Mouse (Mus musculus): ENCODE measurements at regions not wholly inside any gene's neighbourhood (a gene's known extent, or its start where the extent isn't known, plus 50 kb on each side); places are given as distances from the start of the nearest gene placed in this dataset.

- DNase-seq, result peak; percentile 20
Observed at GRCm38 (mm10) chr12:70675846-70676245, 149.5 kb upstream of the Frmd6 start.

DNA sequence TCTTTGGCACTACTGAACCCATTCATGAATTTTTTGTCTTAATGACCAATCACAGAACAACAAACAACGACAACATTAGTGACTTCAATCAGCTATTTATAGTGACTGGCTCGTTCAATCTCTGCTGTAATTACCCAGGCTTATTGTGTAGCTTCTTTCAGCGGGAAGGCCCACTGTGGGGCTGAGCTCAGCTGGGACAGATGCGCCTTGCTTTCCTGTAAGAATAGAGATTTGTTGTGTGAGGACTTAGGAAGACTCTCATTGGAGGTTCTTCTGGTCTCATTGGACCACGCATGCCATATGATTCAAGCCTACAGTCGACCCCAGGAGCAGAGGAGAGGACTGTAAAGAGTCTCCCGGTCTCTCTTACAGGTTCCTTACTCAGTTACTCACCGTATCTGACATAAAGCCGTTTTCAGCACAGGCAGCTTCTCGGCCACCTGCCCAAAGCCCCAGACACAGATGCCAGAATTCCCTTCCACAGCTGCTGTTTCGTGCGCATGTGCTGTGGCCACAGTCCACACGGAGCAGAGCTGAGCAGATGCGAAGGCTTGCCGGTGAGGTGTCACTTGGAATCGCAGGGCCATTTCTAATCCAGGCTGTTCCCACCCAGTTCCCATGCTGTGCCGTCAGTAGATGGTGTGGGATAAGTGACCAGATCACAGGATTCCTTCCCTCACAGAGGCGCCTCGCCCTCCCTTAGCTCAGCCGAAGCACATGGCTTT lies 145.5 kb upstream of the Frmd6 start:
- peak; percentile 70 for DNase-seq

GRCm38 (mm10) chr12:70681407-70681990 lies 143.8 kb upstream of the Frmd6 start:
- DNase-seq, result no peak

DNA sequence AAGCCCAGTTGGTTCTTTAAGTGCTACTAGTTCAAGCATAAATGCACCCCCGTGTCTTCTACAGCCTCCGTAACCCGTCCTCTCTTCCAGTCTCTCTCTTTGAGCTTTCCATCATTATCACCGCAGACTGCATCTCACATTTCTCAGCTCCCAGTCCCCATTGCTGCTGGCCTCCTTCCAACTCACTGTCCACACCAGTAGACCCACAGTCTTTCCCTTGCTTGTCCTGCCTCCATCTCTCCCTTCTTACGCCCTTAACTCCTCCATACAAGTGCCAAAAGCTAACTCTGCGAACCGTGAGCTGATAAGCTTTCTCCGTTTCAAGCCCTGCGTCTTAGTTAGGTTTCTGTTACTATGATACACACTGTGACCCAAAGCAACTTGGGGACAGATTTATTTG lies 141.0 kb upstream of the Frmd6 start:
- DNase-seq, result no peak

DNA sequence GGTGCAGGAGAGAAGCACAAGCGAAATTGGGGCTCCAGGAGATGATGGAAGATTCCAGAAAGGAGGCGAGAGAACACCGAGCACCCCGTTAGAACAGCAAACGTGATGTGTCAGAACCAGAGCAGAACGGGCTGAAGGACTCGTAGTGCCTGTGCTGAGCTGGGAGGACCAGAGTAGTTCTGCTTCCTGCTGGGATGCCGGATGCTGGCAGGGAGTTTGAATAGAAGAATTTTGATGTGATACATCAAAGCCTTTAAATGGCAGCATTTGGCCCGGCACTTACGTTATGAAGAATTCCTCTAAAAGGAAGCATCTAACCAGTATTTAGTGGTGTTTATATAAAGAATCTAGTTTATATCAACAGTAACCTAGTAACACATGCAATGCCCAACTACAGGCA lies 139.9 kb upstream of the Frmd6 start:
- DNase-seq, result no peak

GRCm38 (mm10) chr12:70686337-70686736 lies 139.0 kb upstream of the Frmd6 start:
- no peak for DNase-seq

GRCm38 (mm10) chr12:70686971-70687370 lies 138.3 kb upstream of the Frmd6 start:
- DNase-seq, result no peak

GRCm38 (mm10) chr12:70695162-70695561 lies 130.2 kb upstream of the Frmd6 start:
- DNase-seq, result peak; percentile 16

GRCm38 (mm10) chr12:70696256-70696655 lies 129.1 kb upstream of the Frmd6 start:
- no peak for DNase-seq

GRCm38 (mm10) chr12:70698466-70698865 lies 126.8 kb upstream of the Frmd6 start:
- no peak for DNase-seq

- no peak for DNase-seq
Observed at GRCm38 (mm10) chr12:70702473-70702872, 122.8 kb upstream of the Frmd6 start.

GRCm38 (mm10) chr12:70706806-70707628 lies 118.3 kb upstream of the Frmd6 start:
- no peak for DNase-seq

DNA sequence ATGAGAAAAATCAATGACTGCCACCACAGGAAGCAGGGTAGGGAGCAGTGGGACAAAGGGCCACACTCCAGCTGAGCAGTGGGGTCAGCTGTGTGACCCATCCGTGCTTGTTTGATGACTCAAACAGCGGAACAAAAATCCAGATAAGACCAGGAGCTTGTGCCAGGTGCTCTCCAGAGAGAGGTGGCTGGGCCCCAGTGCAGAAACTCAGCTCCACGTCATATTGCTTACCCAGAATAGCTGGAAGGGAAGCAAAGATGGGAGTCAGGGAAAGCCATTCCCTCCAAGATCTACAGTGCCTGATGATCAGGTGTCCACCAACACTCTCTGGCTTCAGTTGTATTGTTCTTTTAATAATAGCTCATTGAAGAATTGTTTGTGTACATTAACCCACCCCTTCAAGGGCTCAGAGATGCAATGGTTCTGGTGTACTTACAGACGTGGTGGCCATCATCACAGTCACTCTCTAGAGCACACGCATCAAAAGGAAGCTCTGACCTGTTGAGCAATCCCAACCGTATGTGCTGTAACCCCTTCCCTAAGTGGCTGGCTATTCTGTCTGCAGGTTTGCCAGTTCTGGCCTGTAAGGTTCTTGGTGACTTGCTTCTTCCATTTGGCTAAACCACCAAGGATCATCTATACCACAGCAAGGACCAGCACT lies 117.6 kb upstream of the Frmd6 start:
- no peak for DNase-seq

DNA sequence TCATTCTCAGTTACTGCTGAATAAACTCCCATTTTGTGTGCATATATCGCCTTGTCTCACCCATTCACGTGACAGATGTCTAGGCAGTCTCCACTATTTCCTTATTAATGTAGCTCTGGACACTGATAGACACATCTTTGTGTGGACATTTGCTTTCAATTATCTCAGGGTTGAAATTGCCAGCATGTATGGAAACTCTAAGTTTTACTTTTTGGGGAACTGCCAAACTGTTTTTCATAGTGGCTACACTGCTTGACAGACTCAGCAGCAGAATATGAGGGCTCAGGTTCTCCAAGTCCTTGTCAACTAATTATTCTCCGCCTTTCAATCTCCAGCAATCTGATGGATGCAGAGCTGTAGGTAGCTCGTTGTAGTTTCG lies 117.0 kb upstream of the Frmd6 start:
- no peak for DNase-seq

DNA sequence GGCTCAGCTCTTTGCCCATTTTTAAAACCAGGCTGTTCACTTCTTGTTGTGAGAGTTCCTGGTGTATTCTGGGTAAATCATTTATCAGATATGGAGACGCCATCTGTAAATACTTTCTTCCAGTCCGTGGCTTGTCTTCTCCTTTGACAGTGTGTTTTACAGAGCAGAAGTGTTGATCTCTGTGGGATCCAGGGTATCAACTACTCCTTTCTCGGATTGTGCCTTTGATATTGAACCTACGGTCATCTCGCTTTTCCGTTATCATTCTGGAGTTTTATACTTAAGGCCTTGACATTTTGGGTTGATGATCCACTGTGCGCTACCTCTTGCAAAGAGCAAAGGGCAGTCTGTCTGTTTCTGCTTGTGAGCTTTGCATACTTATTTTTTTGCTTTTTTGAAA lies 115.0 kb upstream of the Frmd6 start:
- DNase-seq, result no peak

- no peak for DNase-seq
Observed at GRCm38 (mm10) chr12:70711030-70711429, 114.3 kb upstream of the Frmd6 start.

GRCm38 (mm10) chr12:70712322-70713024 lies 112.8 kb upstream of the Frmd6 start:
- no peak for DNase-seq

- no peak for DNase-seq
Observed at GRCm38 (mm10) chr12:70713499-70714280, 111.6 kb upstream of the Frmd6 start.

DNA sequence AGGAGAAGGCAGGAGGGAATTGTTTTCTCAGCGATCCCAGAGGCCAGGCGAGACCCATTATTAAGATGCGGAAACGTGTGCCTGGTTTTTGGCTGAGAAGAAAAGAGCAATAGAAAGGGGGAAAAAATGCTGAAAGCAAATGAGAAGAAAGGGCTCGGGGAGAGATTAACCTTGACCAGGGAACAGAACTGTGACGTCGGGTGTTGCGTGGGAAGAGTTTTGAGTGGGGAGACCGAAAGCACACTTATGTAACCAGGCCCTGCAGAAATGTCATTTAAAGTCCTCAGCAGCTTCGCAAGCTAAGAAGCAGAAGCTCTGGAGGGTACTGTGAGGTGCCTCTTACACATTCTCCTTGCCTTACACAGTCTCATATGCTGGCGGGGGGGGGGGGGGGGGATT lies 111.0 kb upstream of the Frmd6 start:
- DNase-seq, result no peak

- no peak for DNase-seq
Observed at GRCm38 (mm10) chr12:70715836-70716235, 109.5 kb upstream of the Frmd6 start.

DNA sequence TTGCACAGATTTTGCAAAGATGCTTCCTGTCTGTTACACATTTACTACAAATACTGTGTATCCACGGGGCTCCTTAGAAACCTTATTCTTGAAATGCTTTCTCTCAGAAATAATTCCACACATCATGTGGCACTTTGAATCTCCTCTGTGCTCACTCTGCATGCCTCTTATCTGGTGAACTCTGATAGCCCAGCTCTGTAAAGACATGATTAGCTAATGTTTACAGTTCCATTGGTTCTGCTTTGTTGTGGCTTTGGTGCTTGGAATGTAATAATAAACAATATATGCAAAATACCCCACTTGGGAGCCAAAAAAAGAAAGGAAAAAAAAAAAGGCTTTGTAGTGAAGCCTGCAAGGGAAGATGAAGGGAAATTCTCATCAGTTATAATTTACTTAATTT lies 106.7 kb upstream of the Frmd6 start:
- DNase-seq, result no peak

GRCm38 (mm10) chr12:70719255-70719654 lies 106.1 kb upstream of the Frmd6 start:
- DNase-seq, result no peak
